Mouse (Mus musculus): ENCODE measurements at regions not wholly inside any gene's neighbourhood (a gene's known extent, or its start where the extent isn't known, plus 50 kb on each side); places are given as distances from the start of the nearest gene placed in this dataset.

DNA sequence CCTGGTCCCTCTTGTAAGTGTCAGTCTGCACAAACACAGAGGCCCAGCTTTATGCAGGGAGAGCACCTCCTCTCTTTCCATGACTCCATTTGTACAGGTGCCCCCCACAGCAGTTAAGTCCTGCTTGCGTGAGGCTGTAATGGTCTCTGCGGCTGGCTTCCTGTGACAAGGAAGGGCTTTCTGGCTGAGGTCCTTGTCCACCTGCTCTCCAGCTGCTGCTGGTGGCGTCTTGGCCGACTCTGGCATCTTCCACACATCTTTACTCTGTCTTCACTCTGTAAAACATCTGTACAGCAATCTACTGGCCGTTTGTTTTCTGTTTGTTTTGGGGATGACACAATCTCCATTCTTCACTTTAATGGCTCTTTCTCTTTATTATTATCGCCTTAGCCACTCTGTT is 60.8 kb downstream of the Rpusd4 start:
- no peaks in the 10 kb centered on the region for H3K27me3 ChIP-seq
- CTCF ChIA-PET, result interaction anchor here (1.2 kb wide), 1 partner anchor 103 kb away, joined by 3 read pairs; no protein-coding TSS in a partner anchor
- DNase-seq (ENCODE audit: low read depth, low spot score) (no peak), ATAC-seq (no peak)
- POLR2A ChIA-PET, result no interaction called here
- no peak for TF ChIP-seq CTCF (IDR thresholded peaks at IDR 0.05)
- in situ Hi-C loops (cut with MboI; ENCODE audit: low pct_unique_long_range_greater_than_20kb), result loop anchor here (5.0 kb wide), 1 partner anchor 34 kb away; no protein-coding TSS in a partner anchor

DNA sequence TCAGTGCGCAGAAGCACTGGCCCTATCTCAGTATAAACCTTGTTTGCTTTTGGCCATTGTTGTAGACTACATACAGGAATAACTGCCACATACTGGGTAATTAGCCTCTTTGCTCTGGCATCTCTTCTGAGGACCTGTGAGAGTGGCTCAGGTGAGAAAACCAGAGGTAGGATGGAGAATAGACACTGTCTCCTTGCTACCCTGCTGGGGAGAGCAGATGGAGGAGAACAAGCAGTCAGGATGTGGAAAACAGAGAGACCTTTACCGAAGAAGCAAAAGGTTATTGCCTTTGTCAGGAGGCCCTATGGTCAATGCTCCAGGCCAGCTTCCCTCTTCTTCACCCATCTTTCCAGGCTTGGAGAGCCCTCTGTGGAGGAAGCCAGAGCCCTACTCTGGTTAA is 62.7 kb downstream of the Rpusd4 start:
- ATAC-seq, result no peak
- no peak for TF ChIP-seq CTCF (IDR thresholded peaks at IDR 0.05)
- H3K27me3 ChIP-seq, result no peaks in the 10 kb centered on the region
- in situ Hi-C loops (cut with MboI; ENCODE audit: low pct_unique_long_range_greater_than_20kb), result no loop called here
- DNase-seq (ENCODE audit: low read depth, low spot score), result no peak
- ChIA-PET POLR2A (interaction anchor here (1.6 kb wide), 1 partner anchor 30 kb away, joined by 6 read pairs; no protein-coding TSS in a partner anchor), CTCF (interaction anchor here (1.1 to 1.5 kb wide), 4 partner anchors 9 to 46 kb away, joined by 3 to 5 read pairs (median 4); no protein-coding TSS in a partner anchor)

DNA sequence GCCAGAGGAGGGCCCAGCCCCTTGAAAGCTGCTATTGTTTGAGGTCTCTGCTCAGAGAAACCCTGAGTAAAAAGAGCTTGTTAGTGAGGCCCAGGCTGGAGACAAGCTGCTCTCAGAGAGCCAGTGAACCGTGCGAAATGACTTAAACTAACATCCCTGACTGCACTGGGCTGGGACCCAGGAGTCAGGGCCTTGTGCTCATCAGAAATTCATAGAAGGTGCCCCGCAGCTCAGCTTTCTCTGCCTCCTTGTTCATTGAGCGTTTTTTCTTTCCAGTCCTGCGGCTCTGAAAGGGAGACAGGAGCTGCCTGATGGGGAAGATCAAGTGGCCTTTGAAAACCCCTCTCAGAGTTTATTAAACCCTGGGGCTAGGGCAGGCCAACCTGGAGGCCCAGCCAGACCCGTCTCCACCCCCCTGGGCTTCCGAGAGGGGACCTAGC is 63.6 kb downstream of the Rpusd4 start:
- DNase-seq (ENCODE audit: low read depth, low spot score) (peak; percentile 64), ATAC-seq (peak; percentile 44)
- CTCF ChIA-PET, result interaction anchor here (0.8 to 1.2 kb wide), 2 partner anchors 14 to 46 kb away, joined by 3 read pairs; no protein-coding TSS in a partner anchor
- H3K27me3 ChIP-seq, result no peaks in the 10 kb centered on the region
- no peak for TF ChIP-seq CTCF (IDR thresholded peaks at IDR 0.05)
- POLR2A ChIA-PET, result interaction anchor here (1.1 kb wide), 1 partner anchor 29 kb away, joined by 5 read pairs; no protein-coding TSS in a partner anchor
- in situ Hi-C loops (cut with MboI; ENCODE audit: low pct_unique_long_range_greater_than_20kb), result no loop called here

DNA sequence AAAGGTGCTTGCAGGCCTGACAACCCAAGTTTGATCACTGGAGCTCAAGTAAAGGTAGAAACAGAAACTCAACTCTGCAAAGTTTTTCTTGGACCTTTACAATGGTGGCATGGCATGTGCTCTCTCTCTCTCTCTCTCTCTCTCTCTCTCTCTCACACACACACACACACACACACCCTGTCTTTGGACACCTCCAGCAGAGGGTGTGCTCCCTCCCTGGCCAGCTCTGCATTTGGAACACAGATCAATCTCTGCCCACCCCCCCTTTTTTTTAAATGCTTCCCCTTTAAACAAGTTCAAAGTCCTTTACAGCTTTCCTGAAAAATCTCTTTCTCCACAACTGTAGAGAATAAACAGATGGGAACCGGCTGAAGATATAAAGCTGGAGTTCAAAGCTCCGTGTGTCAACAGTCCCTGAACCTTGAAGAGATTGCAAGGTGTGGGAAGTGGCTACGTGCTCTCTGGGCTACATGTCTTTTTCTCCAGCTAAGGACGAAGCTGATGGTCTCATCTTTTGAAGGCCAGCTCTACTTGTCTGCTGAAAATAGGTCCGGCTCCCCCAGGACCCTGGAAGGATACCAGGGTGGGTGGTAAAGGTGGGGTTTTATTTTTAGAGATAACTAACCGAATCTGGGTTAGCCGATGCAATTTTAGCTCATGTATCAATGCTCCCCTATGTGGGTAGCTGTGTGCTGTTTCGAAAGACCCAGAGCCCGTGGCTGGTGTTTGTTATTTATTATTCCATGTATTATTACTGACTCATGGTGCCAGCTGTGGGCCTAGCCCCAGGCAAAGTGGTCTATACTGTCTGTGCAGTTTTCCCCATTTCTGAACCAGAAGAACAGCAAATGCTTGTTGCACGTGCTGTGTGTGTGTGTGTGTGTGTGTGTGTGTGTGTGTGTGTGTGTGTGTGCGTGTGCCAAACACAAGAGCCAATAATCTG is 65.3 kb downstream of the Rpusd4 start:
- no peak for DNase-seq (ENCODE audit: low read depth, low spot score)
- CTCF ChIA-PET, result interaction anchor here (0.8 to 2.1 kb wide), 6 partner anchors 8 to 192 kb away, joined by 3 to 5 read pairs (median 3); no protein-coding TSS in a partner anchor
- ATAC-seq, result no peak
- TF ChIP-seq CTCF (IDR thresholded peaks at IDR 0.05), result no peak
- in situ Hi-C loops (cut with MboI; ENCODE audit: low pct_unique_long_range_greater_than_20kb), result no loop called here
- POLR2A ChIA-PET, result interaction anchor here (0.6 kb wide), 1 partner anchor 260 kb away, joined by 5 read pairs; no protein-coding TSS in a partner anchor
- no peaks in the 10 kb centered on the region for H3K27me3 ChIP-seq

DNA sequence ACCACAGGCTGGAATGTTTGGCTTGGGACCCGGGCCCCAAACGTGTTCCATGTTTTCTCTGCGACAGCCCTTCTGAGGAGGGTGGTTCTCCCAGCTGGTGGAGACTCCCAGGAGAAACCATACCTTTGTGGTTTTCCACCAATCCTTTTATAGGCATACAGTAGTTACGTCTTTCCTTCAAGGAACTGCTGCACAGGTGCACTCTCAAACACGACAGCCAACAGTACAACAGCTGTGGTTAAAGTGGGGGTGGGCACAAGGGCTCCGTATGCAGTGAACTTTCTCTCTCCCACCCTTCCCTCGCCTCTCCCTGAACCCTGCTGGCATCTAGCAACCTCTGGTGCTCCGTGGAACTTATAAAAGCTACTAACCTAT is 66.0 kb downstream of the Rpusd4 start:
- no peak for DNase-seq (ENCODE audit: low read depth, low spot score)
- ChIA-PET CTCF (interaction anchor here (0.8 to 2.1 kb wide), 7 partner anchors 9 to 191 kb away, joined by 3 to 5 read pairs (median 3); no protein-coding TSS in a partner anchor), POLR2A (no interaction called here)
- ATAC-seq, result no peak
- no peaks in the 10 kb centered on the region for H3K27me3 ChIP-seq
- no peak for TF ChIP-seq CTCF (IDR thresholded peaks at IDR 0.05)
- in situ Hi-C loops (cut with MboI; ENCODE audit: low pct_unique_long_range_greater_than_20kb), result no loop called here

DNA sequence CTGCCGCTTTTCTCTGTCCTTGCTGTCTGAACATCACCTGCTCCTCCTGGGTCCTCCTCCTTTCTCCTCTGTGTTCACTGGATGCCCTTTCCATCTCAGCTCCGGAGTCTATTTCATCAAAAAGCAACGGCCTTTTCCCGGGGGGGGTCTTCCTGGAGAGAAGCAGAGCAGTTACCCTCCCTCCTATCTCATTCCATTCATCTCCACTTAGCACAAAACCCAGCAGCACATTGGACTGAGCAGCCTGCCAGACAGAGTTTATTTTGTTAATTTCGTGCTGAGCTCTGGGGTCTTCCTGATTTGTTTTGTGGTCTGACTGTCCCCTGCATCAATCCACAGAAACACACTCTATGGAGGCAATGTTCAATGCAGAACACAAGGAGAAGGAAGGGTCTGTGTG is 66.9 kb downstream of the Rpusd4 start:
- in situ Hi-C loops (cut with MboI; ENCODE audit: low pct_unique_long_range_greater_than_20kb), result no loop called here
- CTCF ChIA-PET, result interaction anchor here (1.0 to 2.1 kb wide), 4 partner anchors 8 to 200 kb away, joined by 3 to 6 read pairs (median 4); no protein-coding TSS in a partner anchor
- POLR2A ChIA-PET, result interaction anchor here (0.6 to 1.0 kb wide), 3 partner anchors 10 to 150 kb away, joined by 3 read pairs; partner anchors contain the start of gene Cdon
- no peak for TF ChIP-seq CTCF (IDR thresholded peaks at IDR 0.05)
- DNase-seq (ENCODE audit: low read depth, low spot score) (no peak), ATAC-seq (no peak)
- H3K27me3 ChIP-seq, result no peaks in the 10 kb centered on the region

DNA sequence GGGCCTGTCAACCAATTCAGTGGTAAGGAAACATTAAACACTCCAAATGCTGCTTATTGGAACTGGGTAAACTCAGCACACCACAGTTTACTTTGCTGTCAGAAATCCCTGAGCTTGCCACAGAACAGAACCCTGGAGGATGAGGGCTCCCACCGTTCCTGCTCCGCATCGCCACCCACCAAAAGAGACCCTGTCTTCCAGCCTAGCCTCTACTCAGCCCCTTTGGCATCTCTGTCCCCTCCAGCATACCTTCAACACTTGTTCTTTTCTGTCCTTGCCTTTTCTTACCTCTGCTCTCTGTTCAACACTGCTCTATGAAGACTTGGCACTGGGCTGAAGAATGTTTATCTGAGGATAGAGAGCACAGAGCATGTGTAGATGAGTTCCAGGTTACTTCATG is 67.5 kb downstream of the Rpusd4 start:
- peak; percentile 46 for ATAC-seq
- ChIA-PET POLR2A (interaction anchor here (0.6 to 1.0 kb wide), 2 partner anchors 10 to 150 kb away, joined by 3 read pairs; no protein-coding TSS in a partner anchor), CTCF (interaction anchor here (1.0 to 1.7 kb wide), 2 partner anchors 109 to 199 kb away, joined by 3 to 6 read pairs; no protein-coding TSS in a partner anchor)

DNA sequence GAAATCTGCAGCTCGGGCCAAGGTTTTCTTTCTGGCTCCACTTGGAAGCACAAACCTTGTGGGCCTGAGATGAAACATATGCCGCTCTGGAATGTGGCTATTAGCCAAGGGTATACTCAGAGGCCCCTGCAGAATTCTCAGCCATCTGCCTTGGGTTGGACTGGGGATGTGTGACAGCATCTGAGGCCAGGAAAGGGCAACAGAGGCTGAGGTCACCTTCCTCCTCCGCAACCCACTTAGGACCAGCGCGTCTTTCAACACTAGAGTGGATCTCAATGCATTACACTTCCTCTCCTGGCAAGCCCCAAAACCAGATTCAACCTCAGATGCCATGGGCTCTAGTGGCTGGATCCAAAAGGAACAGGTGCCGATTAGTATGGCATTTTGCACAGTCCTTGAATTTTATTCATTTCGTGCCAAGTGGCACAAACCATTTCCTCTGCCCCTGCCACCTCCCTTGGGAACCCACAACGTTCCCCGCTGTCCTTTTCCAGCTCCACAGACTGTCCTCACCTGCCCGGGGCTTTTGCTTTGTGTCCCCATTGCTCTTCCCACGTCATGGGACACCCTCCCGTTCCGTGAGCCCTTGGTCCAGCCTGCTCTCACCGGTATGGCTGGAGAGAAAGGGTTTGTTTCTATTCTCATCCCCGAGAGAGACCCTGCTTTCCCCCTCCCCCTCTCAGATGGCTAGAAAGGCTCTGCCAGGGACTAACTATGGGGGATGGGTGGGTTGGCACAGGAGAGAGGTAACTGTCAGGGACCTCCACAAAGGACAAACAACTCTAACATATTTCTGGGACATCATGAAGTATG is 68.4 kb downstream of the Rpusd4 start:
- TF ChIP-seq CTCF (IDR thresholded peaks at IDR 0.05), result no peak
- H3K27me3 ChIP-seq, result no peaks in the 10 kb centered on the region
- ChIA-PET CTCF (interaction anchor here (1.0 to 1.7 kb wide), 3 partner anchors 12 to 198 kb away, joined by 3 to 6 read pairs (median 3); no protein-coding TSS in a partner anchor), POLR2A (interaction anchor here (0.8 kb wide), 1 partner anchor 25 kb away, joined by 3 read pairs; no protein-coding TSS in a partner anchor)
- DNase-seq (ENCODE audit: low read depth, low spot score) (peak; percentile 73), ATAC-seq (peak; percentile 79)
- in situ Hi-C loops (cut with MboI; ENCODE audit: low pct_unique_long_range_greater_than_20kb), result no loop called here

More for the DNA sequence above, 67.5 kb downstream of the Rpusd4 start:
- TF ChIP-seq CTCF (IDR thresholded peaks at IDR 0.05), result no peak
- no peaks in the 10 kb centered on the region for H3K27me3 ChIP-seq
- in situ Hi-C loops (cut with MboI; ENCODE audit: low pct_unique_long_range_greater_than_20kb), result no loop called here
- DNase-seq (ENCODE audit: low read depth, low spot score), result no peak

DNA sequence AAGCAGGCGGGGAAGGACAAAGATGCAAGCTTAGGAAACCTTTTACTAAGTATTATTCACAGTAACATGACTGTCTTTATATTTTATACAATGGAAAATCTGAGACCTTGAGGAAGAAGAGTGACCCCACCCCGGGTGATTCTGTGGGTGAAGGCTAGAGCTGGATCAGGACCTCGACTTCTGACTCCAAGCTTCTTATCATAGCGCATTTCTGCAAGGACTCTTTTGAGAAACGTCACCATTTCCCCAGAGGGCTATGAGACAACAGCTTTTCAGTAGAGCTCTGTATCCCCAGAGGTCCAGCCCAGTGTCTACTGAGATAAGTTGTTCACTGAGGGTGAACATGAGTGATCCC is 69.0 kb downstream of the Rpusd4 start:
- no peak for ATAC-seq
- CTCF ChIA-PET, result interaction anchor here (1.0 kb wide), 2 partner anchors 13 to 29 kb away, joined by 3 read pairs; no protein-coding TSS in a partner anchor
- DNase-seq (ENCODE audit: low read depth, low spot score), result no peak
- in situ Hi-C loops (cut with MboI; ENCODE audit: low pct_unique_long_range_greater_than_20kb), result no loop called here
- TF ChIP-seq CTCF (IDR thresholded peaks at IDR 0.05), result no peak
- POLR2A ChIA-PET, result interaction anchor here (0.8 kb wide), 1 partner anchor 24 kb away, joined by 3 read pairs; no protein-coding TSS in a partner anchor
- H3K27me3 ChIP-seq, result no peaks in the 10 kb centered on the region

DNA sequence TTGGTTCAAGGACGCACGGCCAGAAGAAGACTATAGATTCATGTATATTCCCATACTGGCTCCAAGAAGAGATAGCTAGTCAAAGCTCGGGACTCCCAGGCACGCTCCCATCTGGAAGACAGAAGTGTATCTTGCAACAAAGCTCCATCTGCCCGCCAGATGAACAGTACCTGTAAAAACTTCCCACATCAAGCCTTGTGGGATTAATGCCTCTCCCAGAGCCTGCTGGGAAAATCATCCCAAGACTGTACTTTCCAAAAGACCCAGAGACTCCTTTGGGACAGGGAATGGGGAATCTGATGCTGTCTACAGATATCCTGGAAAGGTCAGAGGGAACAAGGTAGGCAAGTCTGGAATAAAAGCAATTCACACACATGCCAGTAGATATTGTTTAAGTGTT is 71.2 kb downstream of the Rpusd4 start:
- no peak for TF ChIP-seq CTCF (IDR thresholded peaks at IDR 0.05)
- ATAC-seq (no peak), DNase-seq (ENCODE audit: low read depth, low spot score) (no peak)
- in situ Hi-C loops (cut with MboI; ENCODE audit: low pct_unique_long_range_greater_than_20kb), result no loop called here
- H3K27me3 ChIP-seq, result no peaks in the 10 kb centered on the region
- ChIA-PET POLR2A (no interaction called here), CTCF (interaction anchor here (0.8 to 1.5 kb wide), 3 partner anchors 8 to 22 kb away, joined by 3 to 4 read pairs (median 3); no protein-coding TSS in a partner anchor)

Data from Patski (cell line).